Mouse (Mus musculus) testis, adult 2 months (tissue): Measurements from ENCODE around the gene Slc27a1. TPM values are rescaled to one million over a fixed set of nuclear protein-coding genes. Genes with fewer than 3 reads are reported as not detected.

Experiments used
- H3K27ac ChIP-seq: fragments of 200-500 bp; 2 replicates; pipeline ENCODE4 v1.5.1; 2012; ENCODE audit warnings: low read depth, low read length; ENCODE audit not compliant: control insufficient read depth, insufficient read depth
- H3K27me3 ChIP-seq: fragments of 200-500 bp; 2 replicates; pipeline ENCODE4 v1.6.1; 2012; ENCODE audit warnings: mild to moderate bottlenecking, low read length, moderate library complexity; ENCODE audit not compliant: control insufficient read depth, insufficient read depth
- H3K36me3 ChIP-seq: fragments of 200-500 bp; 2 replicates; pipeline ENCODE4 v1.6.1; 2012; ENCODE audit warnings: mild to moderate bottlenecking, low read length; ENCODE audit not compliant: control insufficient read depth, insufficient read depth
- H3K4me1 ChIP-seq: fragments of 200-500 bp; 2 replicates; pipeline ENCODE4 v1.6.1; 2012; ENCODE audit warnings: low read length; ENCODE audit not compliant: control insufficient read depth, insufficient read depth
- H3K4me3 ChIP-seq: fragments of 200-500 bp; 2 replicates; pipeline ENCODE4 v1.5.1; 2012; ENCODE audit warnings: low read depth, mild to moderate bottlenecking, low read length, moderate library complexity, mixed read lengths; ENCODE audit not compliant: control insufficient read depth
- CTCF ChIP-seq: fragments of 200-500 bp; IDR thresholded peaks from 2 replicates; pipeline ENCODE4 v1.5.1; 2012; ENCODE audit warnings: low read depth, mild to moderate bottlenecking, inconsistent platforms, low read length, moderate library complexity; ENCODE audit not compliant: control insufficient read depth, insufficient read depth, insufficient replicate concordance
- POLR2A ChIP-seq: fragments of 200-500 bp; IDR thresholded peaks from 2 replicates; pipeline ENCODE4 v1.6.1; 2012; ENCODE audit warnings: low read depth, mild to moderate bottlenecking, inconsistent platforms, low read length, moderate library complexity; ENCODE audit not compliant: control insufficient read depth
- polyA plus RNA-seq: library from polyadenylated mRNA; depleted of rRNA; stranded (reverse); fragments of >200 nt; gene quantifications from 2 replicates; pipeline ENCODE4 v1.2.3, GENCODE M21; 2012

Gene Slc27a1
- polyA plus RNA-seq, 1 experiment: 82.1 TPM

DNA sequence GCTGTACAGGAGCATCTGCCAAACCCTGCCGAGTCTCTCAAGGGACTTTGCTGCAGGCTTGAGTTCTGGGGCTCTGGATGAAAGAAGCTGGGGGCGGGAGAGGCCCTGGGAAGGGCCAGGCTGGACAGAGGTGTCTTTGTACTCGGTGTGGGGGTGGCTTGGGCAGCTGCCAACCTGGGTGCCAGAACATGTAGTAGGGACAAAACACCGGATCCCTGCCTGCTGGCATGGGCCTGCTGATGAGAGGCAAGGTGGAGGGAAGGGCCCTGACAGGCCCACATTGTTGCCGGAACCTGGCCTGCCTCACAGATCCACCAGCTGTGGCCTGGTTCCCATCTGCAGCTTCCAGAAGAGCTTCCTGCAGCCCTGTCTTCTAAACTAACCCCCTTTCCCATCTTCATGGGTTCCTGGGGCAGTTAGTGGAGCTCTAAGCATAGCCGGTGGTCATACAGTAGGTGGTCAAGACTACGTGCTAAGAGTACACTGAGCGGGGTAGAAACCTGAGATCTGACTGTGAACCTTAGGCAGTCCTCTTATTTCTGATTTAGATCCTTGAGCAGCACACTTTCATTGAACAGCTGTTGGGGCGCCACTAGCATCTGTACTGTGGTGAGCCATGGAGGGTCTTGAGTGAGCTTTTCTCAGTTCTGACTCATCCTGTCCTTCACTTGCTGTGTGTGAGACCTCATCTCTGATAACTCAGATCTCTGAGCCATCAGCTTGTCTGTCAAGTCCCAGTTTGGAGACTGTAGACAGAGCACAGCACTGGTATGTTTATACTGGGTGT is 4.4 kb downstream of the Slc27a1 start:
- H3K4me1 ChIP-seq: peaks cover 27% of the 10 kb centered on the region
- no peak overlapping the region for H3K4me3 ChIP-seq
- no peaks in the 10 kb centered on the region for H3K27me3 ChIP-seq
- no peak overlapping the region for H3K27ac ChIP-seq
- H3K36me3 ChIP-seq: no peaks in the 10 kb centered on the region
- TF ChIP-seq POLR2A: no peak
- no peak for TF ChIP-seq CTCF

DNA sequence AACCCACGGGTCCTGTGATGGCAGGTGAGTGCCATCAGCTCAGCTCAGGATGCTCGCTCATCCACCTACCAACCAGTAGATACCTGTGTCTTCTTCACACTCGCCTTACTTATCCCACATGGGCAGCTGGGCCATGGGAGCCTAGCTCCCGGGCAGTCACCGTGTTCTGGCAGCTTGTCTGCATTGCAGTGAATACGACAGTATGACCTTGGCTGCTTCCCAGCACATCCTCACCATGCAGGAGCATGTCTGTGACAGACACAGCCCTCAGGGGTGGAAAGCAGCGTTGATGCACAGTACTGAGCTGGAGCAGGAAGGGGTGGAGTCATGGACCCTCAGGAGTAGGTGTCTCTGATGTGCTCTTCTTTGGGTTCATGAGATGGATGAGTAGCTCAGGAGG is 5.7 kb downstream of the Slc27a1 start:
- Histone ChIP-seq H3K27ac (no peak overlapping the region), H3K4me1 (peaks cover 16% of the 10 kb centered on the region), H3K27me3 (no peaks in the 10 kb centered on the region), H3K4me3 (no peak overlapping the region), H3K36me3 (no peaks in the 10 kb centered on the region)
- no peak for TF ChIP-seq CTCF
- TF ChIP-seq POLR2A: no peak

- Histone ChIP-seq H3K27me3 (no peaks in the 10 kb centered on the region), H3K27ac (no peak overlapping the region), H3K36me3 (no peaks in the 10 kb centered on the region), H3K4me3 (no peak overlapping the region), H3K4me1 (peaks cover 17% of the 10 kb centered on the region)
- TF ChIP-seq CTCF (no peak), POLR2A (no peak)
These were observed 6.3 kb downstream of the Slc27a1 start for GRCm38 (mm10) chr8:71575020-71575419.

DNA sequence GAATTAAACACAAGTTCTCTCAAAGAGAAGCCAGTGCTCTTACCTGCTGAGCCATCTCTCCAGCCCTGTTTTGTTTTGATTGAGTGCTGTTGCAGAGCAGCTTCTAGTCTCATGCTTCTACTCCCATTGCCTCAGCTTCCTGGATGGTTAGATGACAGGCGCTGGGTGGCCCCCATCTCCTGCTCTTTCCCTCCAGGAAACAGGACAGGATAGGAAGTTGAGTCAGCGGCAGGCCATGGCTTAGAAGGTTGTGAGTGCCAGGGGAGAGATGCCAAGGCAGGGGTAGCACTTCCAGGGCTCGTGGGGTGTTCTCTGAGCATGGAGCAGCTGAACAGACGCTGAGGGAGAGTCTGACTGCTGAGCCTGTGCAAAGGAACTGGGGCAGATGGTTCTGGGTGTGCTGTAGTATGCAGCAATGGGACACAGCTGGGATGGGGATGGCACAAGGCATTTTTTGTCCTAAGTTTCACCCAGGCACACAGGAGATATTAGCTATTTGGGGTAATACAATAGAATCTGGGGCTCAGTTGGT is 9.2 kb downstream of the Slc27a1 start:
- Histone ChIP-seq H3K36me3 (no peaks in the 10 kb centered on the region; the same call in 1 of the 2 replicates), H3K27me3 (no peaks in the 10 kb centered on the region), H3K4me1 (peaks cover 4% of the 10 kb centered on the region), H3K27ac (no peak overlapping the region), H3K4me3 (no peak overlapping the region)
- TF ChIP-seq POLR2A (no peak), CTCF (no peak)

DNA sequence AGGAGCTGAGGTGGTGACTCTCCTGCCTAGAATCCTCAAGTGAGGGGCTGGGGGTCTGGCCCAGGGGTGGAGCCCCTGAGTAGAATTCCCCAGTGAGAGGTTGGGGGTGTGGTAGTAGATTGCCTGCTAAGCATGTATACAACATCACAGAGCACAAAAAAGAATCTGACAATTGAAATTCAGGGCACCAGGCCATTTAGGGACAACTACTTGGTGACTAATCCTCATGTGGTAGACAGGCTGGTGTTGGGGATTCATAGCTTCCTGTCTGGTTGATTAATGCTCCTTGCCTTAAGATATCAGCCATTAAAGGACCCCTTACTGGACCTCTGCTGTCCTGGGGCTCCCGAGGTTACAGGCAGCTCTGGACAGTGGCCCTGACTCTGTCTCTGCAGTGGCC is 10.3 kb downstream of the Slc27a1 start:
- Histone ChIP-seq H3K4me1 (peaks cover 4% of the 10 kb centered on the region), H3K4me3 (no peak overlapping the region), H3K27me3 (no peaks in the 10 kb centered on the region), H3K36me3 (no peaks in the 10 kb centered on the region; the same call in 1 of the 2 replicates), H3K27ac (no peak overlapping the region)
- no peak for TF ChIP-seq CTCF
- TF ChIP-seq POLR2A: no peak

GRCm38 (mm10) chr8:71579476-71579875 is 10.8 kb downstream of the Slc27a1 start:
- Histone ChIP-seq H3K4me3 (no peak overlapping the region), H3K27ac (no peak overlapping the region), H3K36me3 (no peaks in the 10 kb centered on the region; the same call in 1 of the 2 replicates), H3K4me1 (peaks cover 4% of the 10 kb centered on the region), H3K27me3 (no peaks in the 10 kb centered on the region)
- TF ChIP-seq POLR2A: no peak
- no peak for TF ChIP-seq CTCF

DNA sequence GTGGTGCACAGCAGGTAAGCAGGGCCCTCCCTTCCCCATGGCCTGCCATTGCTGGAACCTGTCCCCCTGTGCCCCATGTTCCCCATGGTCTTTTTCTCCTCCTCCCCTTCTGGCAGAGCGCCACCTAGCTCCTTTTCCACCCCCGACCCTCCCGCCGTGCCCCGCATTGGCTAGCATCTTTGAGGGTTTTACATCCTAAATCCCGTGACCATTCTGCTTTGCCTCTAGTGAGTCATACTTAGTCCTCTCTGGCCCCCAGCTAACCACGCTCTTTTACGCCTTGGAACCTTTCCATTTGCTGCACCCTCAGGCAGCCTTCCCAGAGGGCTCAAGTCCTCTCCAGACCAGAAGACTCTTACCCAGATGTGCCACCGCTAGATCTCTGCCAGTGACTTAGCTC is 11.5 kb downstream of the Slc27a1 start:
- H3K36me3 ChIP-seq: no peaks in the 10 kb centered on the region; the same call in 1 of the 2 replicates
- H3K4me1 ChIP-seq: peaks cover 4% of the 10 kb centered on the region
- no peaks in the 10 kb centered on the region for H3K27me3 ChIP-seq
- TF ChIP-seq POLR2A (no peak), CTCF (no peak)
- H3K27ac ChIP-seq: no peak overlapping the region
- H3K4me3 ChIP-seq: peak overlapping the region; percentile 64
